Mouse (Mus musculus) layer of hippocampus, postnatal 14 days (tissue): ENCODE results near the gene Igsf11. TPM values are rescaled to one million over a fixed set of nuclear protein-coding genes. Genes with fewer than 3 reads are reported as not detected.
"Not testable (repeated sequence)": the region's sequence is repeated elsewhere in the genome, so short reads cannot be mapped to it uniquely, and the experiment has no call there.

Experiments
- DNase-seq, 2 experiments: peaks; one replicate each; pipeline ENCODE4 v3.0.0; 2021 to 2022; ENCODE audit warnings: low spot score in 2 of 2, mixed read lengths in 1 of 2
- total RNA-seq, 2 experiments: library from RNA; stranded (reverse); gene quantifications; 2 replicates each; pipeline ENCODE4 v1.2.3; 2021

Gene Igsf11
- total RNA-seq, 2 experiments from 2014 or later = 37.0 to 37.1 TPM

GRCm38 (mm10) chr16:38982051-38982450, 89.6 kb downstream of the Igsf11 start:
- no peak for DNase-seq

- peak in 1 of 2 experiments; percentile 49 for DNase-seq
Observed at GRCm38 (mm10) chr16:38982508-38983236, 90.2 kb downstream of the Igsf11 start.

GRCm38 (mm10) chr16:38983850-38984249, 91.4 kb downstream of the Igsf11 start:
- not testable (repeated sequence) for DNase-seq

GRCm38 (mm10) chr16:38985411-38985810, 92.9 kb downstream of the Igsf11 start:
- peak in 1 of 2 experiments; percentile 58 for DNase-seq

- DNase-seq = no peak
Observed at GRCm38 (mm10) chr16:38986410-38986809, 93.9 kb downstream of the Igsf11 start.

- peak; percentile 29 to 62 for DNase-seq
Observed at GRCm38 (mm10) chr16:38993711-38994110, 101.2 kb downstream of the Igsf11 start.

GRCm38 (mm10) chr16:38998496-38999258, 106.2 kb downstream of the Igsf11 start:
- no peak for DNase-seq

- DNase-seq = no peak
Observed at GRCm38 (mm10) chr16:38999298-38999697, 106.8 kb downstream of the Igsf11 start.

- no peak for DNase-seq
Observed at GRCm38 (mm10) chr16:39006978-39007377, 114.5 kb downstream of the Igsf11 start.

GRCm38 (mm10) chr16:39019449-39019848, 127.0 kb downstream of the Igsf11 start:
- peak in 1 of 2 experiments; percentile 44 for DNase-seq

GRCm38 (mm10) chr16:39025989-39026736, 133.7 kb downstream of the Igsf11 start:
- peak in 1 of 2 experiments; percentile 33 for DNase-seq

- no peak for DNase-seq
Observed at GRCm38 (mm10) chr16:39031350-39031749, 138.9 kb downstream of the Igsf11 start.

GRCm38 (mm10) chr16:39037257-39037656, 144.8 kb downstream of the Igsf11 start:
- no peak for DNase-seq

- no peak for DNase-seq
Observed at GRCm38 (mm10) chr16:39044381-39044780, 151.9 kb downstream of the Igsf11 start.

GRCm38 (mm10) chr16:39048889-39049288, 156.4 kb downstream of the Igsf11 start:
- DNase-seq = peak; percentile 52 to 69

GRCm38 (mm10) chr16:39052971-39053370, 160.5 kb downstream of the Igsf11 start:
- peak; percentile 79 to 89 for DNase-seq

- DNase-seq = no peak
Observed at GRCm38 (mm10) chr16:39053779-39054178, 161.3 kb downstream of the Igsf11 start.

- peak; percentile 39 to 53 for DNase-seq
Observed at GRCm38 (mm10) chr16:39056061-39056460, 163.6 kb downstream of the Igsf11 start.

- no peak for DNase-seq
Observed at GRCm38 (mm10) chr16:39056961-39057360, 164.5 kb downstream of the Igsf11 start.

GRCm38 (mm10) chr16:39058869-39059268, 166.4 kb downstream of the Igsf11 start:
- DNase-seq = no peak

GRCm38 (mm10) chr16:39062596-39062995, 170.1 kb downstream of the Igsf11 start:
- peak in 1 of 2 experiments; percentile 42 for DNase-seq
